Mouse (Mus musculus) c-Kit-positive CD71-negative TER-119-negative erythroid progenitor cells, embryonic 14.5 days (primary cell): ENCODE measurements at regions not wholly inside any gene's neighbourhood (a gene's known extent, or its start where the extent isn't known, plus 50 kb on each side); places are given as distances from the start of the nearest gene placed in this dataset.

ENCODE experiments used
- DNase-seq: peaks from one replicate; pipeline ENCODE4 v3.0.0-alpha.2; 2013; ENCODE audit warnings: low read depth

GRCm38 (mm10) chr1:76664381-76664780 is 850.5 kb downstream of the Epha4 start:
- DNase-seq = no peak

GRCm38 (mm10) chr1:76676836-76677235 is 838.1 kb downstream of the Epha4 start:
- DNase-seq = no peak

GRCm38 (mm10) chr1:76705556-76705955 is 809.3 kb downstream of the Epha4 start:
- DNase-seq = no peak

- DNase-seq = no peak
Observed at GRCm38 (mm10) chr1:76717639-76718292, 797.1 kb downstream of the Epha4 start.

GRCm38 (mm10) chr1:76724453-76724852 is 790.4 kb downstream of the Epha4 start:
- DNase-seq = no peak

- DNase-seq = no peak
Observed at GRCm38 (mm10) chr1:76737003-76737402, 777.9 kb downstream of the Epha4 start.

- DNase-seq = no peak
Observed at GRCm38 (mm10) chr1:76737663-76738062, 777.2 kb downstream of the Epha4 start.

GRCm38 (mm10) chr1:76772694-76773093 is 742.2 kb downstream of the Epha4 start:
- no peak for DNase-seq

GRCm38 (mm10) chr1:76786871-76787270 is 728.0 kb downstream of the Epha4 start:
- DNase-seq = no peak

- DNase-seq = no peak
Observed at GRCm38 (mm10) chr1:76793438-76793837, 721.5 kb downstream of the Epha4 start.

GRCm38 (mm10) chr1:76819906-76820305 is 695.0 kb downstream of the Epha4 start:
- no peak for DNase-seq

GRCm38 (mm10) chr1:76821610-76822009 is 693.3 kb downstream of the Epha4 start:
- DNase-seq = no peak

GRCm38 (mm10) chr1:76829690-76830089 is 685.2 kb downstream of the Epha4 start:
- no peak for DNase-seq

GRCm38 (mm10) chr1:76832311-76832710 is 682.6 kb downstream of the Epha4 start:
- no peak for DNase-seq

- DNase-seq = no peak
Observed at GRCm38 (mm10) chr1:76835028-76835683, 679.7 kb downstream of the Epha4 start.

- no peak for DNase-seq
Observed at GRCm38 (mm10) chr1:76849346-76849745, 665.5 kb downstream of the Epha4 start.

GRCm38 (mm10) chr1:76866304-76866968 is 648.5 kb downstream of the Epha4 start:
- DNase-seq = no peak

- DNase-seq = no peak
Observed at GRCm38 (mm10) chr1:76873207-76873606, 641.7 kb downstream of the Epha4 start.

- DNase-seq = no peak
Observed at GRCm38 (mm10) chr1:76880111-76880782, 634.6 kb downstream of the Epha4 start.

- DNase-seq = no peak
Observed at GRCm38 (mm10) chr1:76880783-76881145, 634.1 kb downstream of the Epha4 start.

- no peak for DNase-seq
Observed at GRCm38 (mm10) chr1:76896152-76896864, 618.6 kb downstream of the Epha4 start.

- DNase-seq = no peak
Observed at GRCm38 (mm10) chr1:76897431-76897830, 617.5 kb downstream of the Epha4 start.
